Mouse (Mus musculus) frontal cortex, postnatal 10 days (tissue): Measurements from ENCODE around the gene Galc.

Experiments
- DNase-seq, 2 experiments: peaks; one replicate each; pipeline ENCODE4 v3.0.0; 2022; ENCODE audit warnings: low spot score in 2 of 2, mixed read lengths in 1 of 2

Gene Galc

DNA sequence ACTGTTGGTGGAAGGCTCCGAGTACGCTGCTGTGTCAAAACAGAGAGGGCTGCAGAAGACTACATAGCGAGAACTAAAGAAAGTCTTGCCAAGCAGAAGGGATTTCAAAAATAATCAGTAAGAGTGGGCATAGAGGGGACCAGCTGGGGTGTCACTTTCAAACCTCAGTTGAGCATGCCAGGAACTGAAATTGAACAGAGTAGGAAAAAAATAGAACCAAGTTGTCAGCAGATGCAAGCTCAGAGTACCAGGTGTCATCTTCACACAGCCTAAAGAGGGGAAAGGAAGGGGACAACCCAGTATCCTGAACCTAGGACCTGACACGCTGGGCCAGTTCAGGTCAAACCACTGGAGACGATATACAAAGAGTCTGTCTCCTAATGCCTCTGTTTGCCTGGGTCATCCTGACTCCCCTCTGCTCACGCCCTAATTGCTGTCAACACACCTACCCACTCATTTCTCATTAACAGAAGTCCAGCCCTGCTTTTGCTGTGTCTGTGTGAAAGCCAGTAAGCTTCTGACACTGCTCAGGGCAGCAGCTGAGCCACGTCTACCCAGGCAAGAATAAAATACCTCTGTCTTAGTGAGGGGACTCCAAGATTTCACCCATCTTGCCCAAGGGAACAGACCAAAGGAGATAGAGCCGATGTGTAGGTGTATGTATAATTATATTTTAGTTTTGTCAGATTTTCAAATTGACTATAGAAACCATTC lies 71.9 kb downstream of the Galc start:
- peak in 1 of 2 experiments; percentile 50 for DNase-seq

DNA sequence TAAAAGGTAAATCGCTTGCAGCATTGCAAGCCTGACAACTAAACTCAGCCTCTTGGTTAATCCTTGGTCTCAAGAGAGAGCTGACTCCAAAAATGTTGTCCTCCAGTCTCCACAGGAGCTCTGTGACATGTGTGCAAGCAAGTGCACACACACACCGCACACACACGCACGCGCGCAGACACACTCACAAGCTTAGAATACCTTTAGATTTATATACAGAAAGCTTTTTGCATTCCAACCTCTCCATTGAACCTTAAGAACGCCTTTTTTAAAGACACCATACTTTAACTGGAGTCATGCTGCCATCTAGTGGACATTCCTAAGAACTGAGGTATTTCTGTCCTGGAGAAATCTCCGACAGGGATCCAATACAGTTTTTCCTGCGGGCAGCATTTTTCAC lies 77.5 kb downstream of the Galc start:
- DNase-seq, result peak; percentile 33 to 40

GRCm38 (mm10) chr12:98180807-98181206 lies 78.5 kb downstream of the Galc start:
- DNase-seq, result no peak

- no peak for DNase-seq
Observed at GRCm38 (mm10) chr12:98180235-98180800, 78.9 kb downstream of the Galc start.

DNA sequence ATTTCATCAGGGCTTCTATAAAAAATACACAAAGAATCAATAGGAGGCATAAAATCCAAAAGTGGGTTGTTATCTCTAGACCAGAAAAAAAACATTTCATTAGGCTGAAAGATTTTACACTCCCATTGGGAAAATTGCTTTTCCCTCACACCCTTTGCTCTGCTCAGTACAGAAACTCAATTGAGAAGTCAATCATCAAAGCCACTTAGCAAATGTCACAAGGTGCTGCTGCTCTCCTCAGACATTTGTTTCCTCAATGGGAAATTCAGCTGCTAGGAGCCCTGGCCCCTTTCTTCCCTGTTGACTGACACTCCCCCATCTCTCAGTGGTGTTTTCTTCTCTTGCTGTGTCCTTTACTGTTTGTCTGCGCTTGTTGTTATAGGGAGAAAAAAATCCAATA lies 79.8 kb downstream of the Galc start:
- DNase-seq, result no peak

DNA sequence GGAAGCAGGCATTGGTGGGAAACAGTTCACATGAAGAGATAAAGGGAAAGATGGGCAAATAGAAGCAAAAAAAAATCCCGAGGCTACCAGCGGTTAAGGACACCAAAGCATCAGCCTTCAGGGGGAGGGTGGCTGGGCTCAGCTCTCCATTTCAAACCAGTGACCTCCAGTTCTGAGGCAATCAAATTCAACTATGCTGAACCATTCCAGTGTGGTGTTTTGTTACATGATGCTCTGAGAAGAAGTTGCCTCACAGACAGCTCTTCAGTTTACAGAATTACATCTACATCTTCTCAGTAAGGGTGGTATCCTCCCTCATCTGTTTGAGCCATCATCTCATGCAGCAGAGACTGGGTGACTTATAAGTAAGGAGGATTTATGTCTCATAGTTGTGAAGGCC lies 82.6 kb downstream of the Galc start:
- DNase-seq, result no peak

DNA sequence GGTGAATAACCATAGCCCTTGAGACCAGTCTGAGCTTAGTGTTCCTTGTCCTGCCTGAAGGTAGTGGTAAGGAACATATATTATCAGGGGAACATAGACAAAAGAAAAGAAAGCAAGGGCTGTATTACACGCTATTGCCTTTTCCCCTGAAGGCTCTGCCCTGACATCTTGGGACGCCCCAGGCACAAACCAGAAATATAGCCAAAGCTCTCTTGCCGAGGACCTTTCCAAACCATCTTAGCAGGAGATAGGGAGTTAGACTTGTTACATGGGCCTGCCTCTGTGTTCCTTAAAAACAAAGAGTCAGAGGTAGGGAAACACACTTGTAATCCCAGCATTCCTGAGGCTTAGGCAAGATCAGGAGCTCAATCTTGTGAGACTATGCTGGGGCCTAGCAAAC lies 97.4 kb downstream of the Galc start:
- DNase-seq, result no peak

- no peak for DNase-seq
Observed at GRCm38 (mm10) chr12:98160867-98161266, 98.4 kb downstream of the Galc start.
